Mouse (Mus musculus): ENCODE data around the gene Cib1. TPM values are rescaled to one million over a fixed set of nuclear protein-coding genes. Genes with fewer than 3 reads are reported as not detected.

Cib1 gene
- 1 to 10 TPM; 5.8 to 8.5 TPM for total RNA-seq (2021)
- long read RNA-seq, experiment 1, transcript Cib1-201 (7 exons, 1,047 nt), result major isoform, 10 of 11 reads
- long read RNA-seq, experiment 1, partial matches to known transcripts, result 0 of 11 reads
- long read RNA-seq, experiment 1, other reads (novel, unspliced or antisense), result 0 of 11 reads
- long read RNA-seq, experiment 2, transcript Cib1-201 (7 exons, 1,047 nt), result major isoform, 12 of 14 reads
- long read RNA-seq, experiment 2, partial matches to known transcripts, result 0 of 14 reads
- long read RNA-seq, experiment 2, other reads (novel, unspliced or antisense), result 1 of 14 reads

- DNase-seq, result peak; percentile 98
These were observed at the start of gene Cib1, which contains the start of gene Gdpgp1 for GRCm38 (mm10) chr7:80232489-80233029. Gene Cib1, minus strand, starts transcription at chr7:80232813. Gene Gdpgp1, plus strand, starts transcription at chr7:80232865.

GRCm38 (mm10) chr7:80281646-80282045 is 49.0 kb upstream of the Cib1 start:
- no peak for DNase-seq

GRCm38 (mm10) chr7:80280998-80281397 is 48.4 kb upstream of the Cib1 start:
- no peak for DNase-seq

GRCm38 (mm10) chr7:80280032-80280431 is 47.4 kb upstream of the Cib1 start:
- DNase-seq, result no peak

- DNase-seq, result no peak
These were observed 43.8 kb upstream of the Cib1 start for GRCm38 (mm10) chr7:80276374-80276773.

- no peak for DNase-seq
These were observed 40.8 kb upstream of the Cib1 start for GRCm38 (mm10) chr7:80273456-80273855.

- no peak for DNase-seq
These were observed 37.2 kb upstream of the Cib1 start for GRCm38 (mm10) chr7:80269751-80270255.

- DNase-seq, result peak; percentile 90
These were observed 36.5 kb upstream of the Cib1 start, which contains the start of gene Vps33b for GRCm38 (mm10) chr7:80268897-80269750. Gene Vps33b, plus strand, starts transcription at chr7:80269649.

GRCm38 (mm10) chr7:80267764-80268163 is 35.2 kb upstream of the Cib1 start:
- DNase-seq, result no peak

GRCm38 (mm10) chr7:80264606-80265005 is 32.0 kb upstream of the Cib1 start:
- DNase-seq, result no peak

- DNase-seq, result no peak
These were observed 28.9 kb upstream of the Cib1 start for GRCm38 (mm10) chr7:80261372-80261990.

GRCm38 (mm10) chr7:80260625-80261371 is 28.2 kb upstream of the Cib1 start, which contains the start of gene Ngrn:
Gene Ngrn, plus strand, starts transcription at chr7:80261215.
- DNase-seq, result peak; percentile 82

- no peak for DNase-seq
These were observed 25.1 kb upstream of the Cib1 start for GRCm38 (mm10) chr7:80257706-80258105.

- no peak for DNase-seq
These were observed 23.4 kb upstream of the Cib1 start for GRCm38 (mm10) chr7:80255981-80256380.

GRCm38 (mm10) chr7:80252886-80253285 is 20.3 kb upstream of the Cib1 start:
- DNase-seq, result no peak

- DNase-seq, result no peak
These were observed 19.8 kb upstream of the Cib1 start for GRCm38 (mm10) chr7:80252437-80252836.

GRCm38 (mm10) chr7:80246859-80247258 is 14.2 kb upstream of the Cib1 start:
- no peak for DNase-seq

GRCm38 (mm10) chr7:80246148-80246721 is 13.6 kb upstream of the Cib1 start, which contains the start of gene Ttll13:
Gene Ttll13, plus strand, starts transcription at chr7:80246376.
- peak; percentile 96 for DNase-seq

GRCm38 (mm10) chr7:80244851-80245250 is 12.2 kb upstream of the Cib1 start:
- DNase-seq, result no peak

- DNase-seq, result no peak
These were observed 9.0 kb upstream of the Cib1 start for GRCm38 (mm10) chr7:80241661-80242060.

- no peak for DNase-seq
These were observed 5.9 kb upstream of the Cib1 start for GRCm38 (mm10) chr7:80238542-80238941.

All from gastrocnemius, postnatal 25 days (tissue).